ENCODE assay signal across 16 mouse cellular contexts in genomic region chr5:33219831-33220230, GRCm38 (mm10). TPM values are rescaled to one million over a fixed set of nuclear protein-coding genes. Genes with fewer than 3 reads are reported as not detected.
"Had no signal": no experiment of that assay in that cellular context is flagged by ENCODE, and none has a peak within 500 bp of the region (broad histone marks: within the 10 kb centered on the region; RNA-seq: fewer than 3 reads in every experiment).

No protein-coding gene starts in this region.

- H3K9ac ChIP-seq: kidney, embryonic 15.5 days; liver, embryonic 13.5 days; neural tube, embryonic 13.5 days had no signal

- ATAC-seq: intestine, embryonic 16.5 days had no signal

- H3K9me3 ChIP-seq: kidney, embryonic 15.5 days; liver, embryonic 13.5 days; midbrain, embryonic 10.5 days; neural tube, embryonic 13.5 days had no signal

- H3K27ac ChIP-seq: kidney, embryonic 15.5 days; left cerebral cortex, adult 2 months; liver, embryonic 13.5 days; neural tube, embryonic 13.5 days had no signal

- DNase-seq: kidney, adult 2 months; kidney, postnatal 14 days; liver; liver, embryonic 13.5 days; lung, adult 18-20 months; lung, postnatal 36 days; midbrain, embryonic 14.5 days; right cerebral cortex, postnatal 4 days; thymus, postnatal 4 days had no signal

- H3K4me2 ChIP-seq: kidney, embryonic 15.5 days; liver, embryonic 13.5 days; neural tube, embryonic 13.5 days had no signal

- H3K27me3 ChIP-seq: kidney, embryonic 15.5 days; liver, embryonic 13.5 days; neural tube, embryonic 13.5 days had no signal

- H3K4me3 ChIP-seq: kidney, embryonic 15.5 days; left cerebral cortex, adult 2 months; liver, embryonic 13.5 days; midbrain, embryonic 10.5 days; neural tube, embryonic 13.5 days had no signal

- H3K36me3 ChIP-seq: kidney, embryonic 15.5 days; liver, embryonic 13.5 days; midbrain, embryonic 10.5 days; neural tube, embryonic 13.5 days had no signal

RNA-seq across cellular contexts. Expression of gene Spon2, which starts 1.6 kb away (rescaled TPM):
- total RNA-seq: layer of hippocampus, adult 8-10 months; monocyte, adult 5-6 weeks had no signal
